Mouse (Mus musculus) cortical plate, adult 2 months (tissue): ENCODE data around the gene Hoxc5. TPM values are rescaled to one million over a fixed set of nuclear protein-coding genes. Genes with fewer than 3 reads are reported as not detected.

ENCODE experiments used
- H3K27ac ChIP-seq: fragments of 200-500 bp; 2 replicates; pipeline ENCODE4 v1.5.1; 2012; ENCODE audit warnings: low read length, control low read depth, inconsistent platforms; ENCODE audit not compliant: insufficient read depth
- H3K4me1 ChIP-seq: fragments of 200-500 bp; 2 replicates; pipeline ENCODE4 v1.6.1; 2011; ENCODE audit warnings: low read length; ENCODE audit not compliant: control insufficient read depth, insufficient read depth
- H3K4me3 ChIP-seq: fragments of 200-500 bp; 2 replicates; pipeline ENCODE4 v1.5.1; 2011; ENCODE audit warnings: mild to moderate bottlenecking, low read length, control low read depth; ENCODE audit not compliant: insufficient read depth
- CTCF ChIP-seq: fragments of 200-500 bp; IDR thresholded peaks from 2 replicates; pipeline ENCODE4 v1.5.1; 2011; ENCODE audit warnings: mild to moderate bottlenecking, control low read depth, low read length; ENCODE audit not compliant: insufficient read depth; ENCODE audit errors: extremely low read depth
- POLR2A ChIP-seq: fragments of 200-500 bp; IDR thresholded peaks from 2 replicates; pipeline ENCODE4 v1.6.1; 2011; ENCODE audit warnings: mild to moderate bottlenecking, low read length, control low read depth; ENCODE audit not compliant: insufficient read depth; ENCODE audit errors: extremely low read depth
- polyA plus RNA-seq: library from polyadenylated mRNA; depleted of rRNA; stranded (reverse); fragments of >200 nt; gene quantifications from 2 replicates; pipeline ENCODE4 v1.2.3, GENCODE M21; 2012

Hoxc5 gene
- polyA plus RNA-seq, 1 experiment = not detected

DNA sequence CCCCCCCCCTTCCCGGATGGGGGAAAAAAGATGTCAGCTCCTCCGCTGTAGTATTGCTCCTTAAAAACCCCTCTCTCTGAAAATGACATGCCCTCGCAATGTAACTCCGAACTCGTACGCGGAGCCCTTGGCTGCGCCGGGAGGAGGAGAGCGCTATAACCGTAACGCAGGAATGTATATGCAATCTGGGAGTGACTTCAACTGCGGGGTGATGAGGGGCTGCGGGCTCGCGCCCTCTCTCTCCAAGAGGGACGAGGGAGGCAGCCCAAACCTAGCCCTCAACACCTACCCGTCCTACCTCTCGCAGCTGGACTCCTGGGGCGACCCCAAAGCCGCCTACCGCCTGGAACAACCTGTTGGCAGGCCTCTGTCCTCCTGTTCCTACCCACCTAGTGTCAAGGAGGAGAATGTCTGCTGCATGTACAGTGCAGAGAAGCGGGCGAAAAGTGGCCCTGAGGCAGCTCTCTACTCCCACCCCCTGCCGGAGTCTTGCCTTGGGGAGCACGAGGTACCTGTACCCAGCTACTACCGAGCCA lies 399 bp upstream of the Hoxc5 start, which contains the start of gene Hoxc10:
Gene Hoxc10 (plus strand): TSS at position 21 of the 536 bp plus-strand sequence.
- Histone ChIP-seq H3K4me1 (no peaks in the 10 kb centered on the region), H3K27ac (no peak within 1 kb of the TSS), H3K4me3 (no peak within 1 kb of the TSS)
- no peak for TF ChIP-seq POLR2A
- TF ChIP-seq CTCF = no peak

DNA sequence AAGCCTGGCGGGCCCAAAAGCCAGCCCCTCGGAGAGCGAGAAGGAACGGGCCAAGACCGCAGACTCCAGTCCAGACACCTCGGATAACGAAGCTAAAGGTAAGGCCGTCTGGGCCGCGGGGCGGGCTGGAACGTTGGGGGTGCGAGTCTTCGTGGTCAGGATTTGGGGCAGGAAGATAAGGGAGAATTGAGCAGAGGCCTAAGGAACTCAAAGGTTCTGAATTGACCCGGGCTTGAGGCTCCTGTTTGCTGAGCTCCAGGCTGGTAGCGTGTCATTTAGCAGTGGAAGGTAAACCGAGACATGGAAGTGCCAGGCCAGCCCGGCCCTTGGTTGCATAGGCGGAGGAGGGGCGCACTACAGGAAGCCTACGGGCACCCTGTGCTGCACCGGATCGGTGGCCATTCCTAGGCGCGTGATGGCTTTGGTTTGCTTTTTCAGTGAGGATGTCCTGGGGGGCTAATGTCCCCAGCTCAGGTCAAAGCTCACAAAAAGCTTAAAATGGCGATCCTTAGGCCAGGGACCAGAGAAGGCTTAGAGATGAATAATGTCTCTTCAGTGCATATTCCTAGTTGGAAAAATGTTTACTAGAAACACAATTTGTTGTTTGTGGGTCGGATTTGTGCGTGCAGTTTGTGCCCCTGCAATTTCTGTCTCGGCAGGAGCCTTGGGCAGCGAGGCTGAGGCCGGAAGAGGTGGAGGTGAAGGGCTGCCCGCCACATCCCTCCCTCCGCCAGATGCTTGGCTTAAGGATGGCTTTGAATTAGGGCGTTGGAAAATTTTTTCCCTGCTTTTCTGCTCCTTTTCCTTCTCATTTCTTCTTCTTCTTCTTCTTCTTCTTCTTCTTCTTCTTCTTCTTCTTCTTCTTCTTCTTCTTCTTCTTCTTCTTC lies 511 bp downstream of the Hoxc5 start:
- Histone ChIP-seq H3K4me1 (no peaks in the 10 kb centered on the region), H3K27ac (no peak overlapping the region), H3K4me3 (no peak overlapping the region)
- no peak for TF ChIP-seq CTCF
- no peak for TF ChIP-seq POLR2A

DNA sequence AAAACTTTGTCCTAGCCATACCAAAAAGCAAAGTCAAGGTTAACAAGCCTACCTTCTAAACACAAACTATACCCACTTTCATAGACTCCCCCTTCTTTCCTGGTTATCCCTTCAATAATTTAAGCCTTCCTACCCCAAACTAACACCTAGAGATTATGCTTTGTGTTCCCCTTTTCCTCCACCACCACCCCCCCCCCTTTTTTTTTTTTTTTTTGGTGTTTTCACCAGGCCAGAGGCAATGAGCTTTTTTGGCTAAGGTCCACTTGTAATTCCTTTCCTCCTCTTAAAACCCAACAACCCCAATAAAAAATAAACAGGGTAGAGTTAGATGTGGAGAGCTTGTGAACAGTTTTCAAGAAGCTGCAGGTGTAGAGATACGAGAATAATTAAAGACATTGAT lies 2.1 kb downstream of the Hoxc5 start:
- TF ChIP-seq POLR2A = no peak
- no peak for TF ChIP-seq CTCF

DNA sequence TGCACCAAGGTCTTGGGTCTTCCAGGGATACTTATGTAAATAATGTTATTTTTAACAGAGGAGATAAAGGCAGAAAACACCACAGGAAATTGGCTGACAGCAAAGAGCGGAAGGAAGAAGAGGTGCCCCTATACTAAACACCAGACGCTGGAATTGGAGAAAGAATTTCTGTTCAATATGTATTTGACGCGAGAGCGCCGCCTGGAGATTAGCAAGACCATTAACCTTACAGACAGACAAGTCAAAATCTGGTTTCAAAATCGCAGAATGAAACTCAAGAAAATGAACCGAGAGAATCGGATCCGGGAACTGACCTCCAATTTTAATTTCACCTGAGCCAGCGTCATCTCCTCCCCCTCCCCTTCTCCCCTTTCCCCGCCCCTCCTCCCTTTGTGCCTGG lies 3.5 kb downstream of the Hoxc5 start:
- H3K4me1 ChIP-seq = no peaks in the 10 kb centered on the region
- no peak overlapping the region for H3K27ac ChIP-seq
- no peak for TF ChIP-seq POLR2A
- no peak for TF ChIP-seq CTCF
- no peak overlapping the region for H3K4me3 ChIP-seq

More for the DNA sequence above, 2.1 kb downstream of the Hoxc5 start:
- H3K27ac ChIP-seq = no peak overlapping the region
- H3K4me3 ChIP-seq = no peak overlapping the region
- no peaks in the 10 kb centered on the region for H3K4me1 ChIP-seq

- Histone ChIP-seq H3K4me3 (no peak overlapping the region), H3K27ac (no peak overlapping the region), H3K4me1 (no peaks in the 10 kb centered on the region)
- TF ChIP-seq CTCF (no peak), POLR2A (no peak)
These were observed 5.0 kb downstream of the Hoxc5 start for GRCm38 (mm10) chr15:102972254-102972653.

GRCm38 (mm10) chr15:102972753-102973152 lies 5.5 kb downstream of the Hoxc5 start:
- Histone ChIP-seq H3K27ac (no peak overlapping the region), H3K4me3 (no peak overlapping the region), H3K4me1 (no peaks in the 10 kb centered on the region)
- TF ChIP-seq POLR2A = no peak

DNA sequence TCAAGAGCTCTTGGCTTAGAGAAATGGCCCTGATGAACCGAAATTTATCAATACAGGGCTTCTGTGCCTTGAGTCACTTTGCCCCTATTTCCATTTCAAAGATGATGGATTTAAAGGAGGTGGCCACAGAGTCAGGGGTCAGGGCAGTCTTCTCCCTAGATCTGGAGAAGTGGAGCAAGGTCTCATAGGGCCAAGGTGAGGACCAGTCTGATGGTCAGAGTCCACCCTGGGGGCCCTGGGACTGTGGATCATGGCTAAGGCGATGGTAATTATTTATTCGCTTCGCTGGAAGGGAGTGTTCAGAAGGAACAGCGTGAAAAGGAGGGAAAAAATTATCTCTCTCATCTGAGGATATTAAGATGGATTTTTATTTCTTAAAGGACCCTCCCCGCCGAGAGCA lies 7.8 kb downstream of the Hoxc5 start:
- Histone ChIP-seq H3K27ac (no peak overlapping the region), H3K4me1 (no peaks in the 10 kb centered on the region), H3K4me3 (no peak overlapping the region)
- TF ChIP-seq POLR2A (no peak), CTCF (no peak)

DNA sequence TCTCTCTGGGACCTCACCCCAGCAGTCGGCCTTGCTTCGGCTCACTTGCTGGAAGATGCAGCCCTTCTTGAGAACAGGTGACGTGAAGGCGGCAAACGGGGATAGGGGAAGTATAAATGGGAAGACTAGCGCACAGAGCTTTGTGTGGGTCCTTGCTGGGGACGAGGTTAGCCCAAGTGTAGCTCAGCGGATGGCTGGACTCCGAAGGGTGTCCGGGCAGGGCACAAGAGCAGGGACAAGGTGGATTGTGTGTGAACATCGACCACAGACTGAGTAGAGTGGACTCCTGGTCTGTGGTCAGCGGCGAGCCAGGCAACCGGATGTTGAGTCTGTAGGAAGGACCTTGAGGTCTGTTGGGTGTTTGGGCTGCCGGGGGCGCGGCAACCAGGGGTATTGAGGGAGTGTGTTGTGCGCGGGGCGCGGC lies 8.5 kb downstream of the Hoxc5 start:
- Histone ChIP-seq H3K4me1 (no peaks in the 10 kb centered on the region), H3K4me3 (no peak overlapping the region), H3K27ac (no peak overlapping the region)
- no peak for TF ChIP-seq CTCF
- TF ChIP-seq POLR2A = no peak

DNA sequence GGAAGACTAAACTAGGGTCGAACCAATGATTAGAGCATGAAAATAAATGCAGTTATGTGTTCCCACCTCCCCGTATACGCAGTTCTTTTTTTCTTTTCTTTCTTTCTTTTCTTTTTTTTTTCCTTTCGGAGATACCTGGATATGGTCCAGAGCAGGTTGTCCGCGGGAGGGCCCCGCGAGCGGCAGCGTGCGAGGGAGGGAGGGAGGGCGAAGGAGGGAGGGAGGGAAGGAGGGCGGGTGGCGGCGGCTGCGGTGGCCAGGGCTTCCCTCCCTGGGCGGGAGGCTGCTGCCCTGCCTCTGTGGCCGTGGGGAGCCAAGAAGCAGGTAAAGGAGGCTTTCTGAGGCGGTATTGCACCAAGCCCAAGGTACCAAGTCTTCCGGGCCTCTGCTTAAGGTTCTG lies 8.9 kb downstream of the Hoxc5 start, which contains the start of gene Hoxc9:
Gene Hoxc9 (plus strand): TSS at position 269 of the 400 bp plus-strand sequence.
- H3K27ac ChIP-seq = no peak within 1 kb of the TSS
- no peak within 1 kb of the TSS for H3K4me3 ChIP-seq
- H3K4me1 ChIP-seq = no peaks in the 10 kb centered on the region
- no peak for TF ChIP-seq CTCF
- TF ChIP-seq POLR2A = no peak
